Comparison of ENCODE assay signal across 17 mouse cellular contexts in genomic region chr4:96581425-96582088, GRCm38 (mm10). TPM values are rescaled to one million over a fixed set of nuclear protein-coding genes. Genes with fewer than 3 reads are reported as not detected.
DNase-seq lines count a peak whose midpoint lies in the region; ATAC-seq and TF ChIP-seq lines count a peak whose summit lies in the region.
"Had no signal": no experiment of that assay in that cellular context is flagged by ENCODE, and none has a peak within 500 bp of the region (broad histone marks: within the 10 kb centered on the region; RNA-seq: fewer than 3 reads in every experiment).

No protein-coding gene starts in this region.

- no peaks in the 10 kb centered on the region for H3K36me3 ChIP-seq in hindbrain, postnatal 0 days (ENCODE audit: insufficient read depth, low read length)
- no peaks in the 10 kb centered on the region for H3K36me3 ChIP-seq in hindbrain, embryonic 10.5 days
- no peaks in the 10 kb centered on the region for H3K36me3 ChIP-seq in forebrain, postnatal 0 days (ENCODE audit: insufficient read depth)
- H3K36me3 ChIP-seq: embryonic facial prominence, embryonic 15.5 days; limb, embryonic 10.5 days; liver, embryonic 12.5 days; lung, embryonic 15.5 days; neural tube, embryonic 15.5 days had no signal

- peak; percentile 64; the same call in 1 of the 2 replicates for ATAC-seq in hindbrain, postnatal 0 days
- peak; percentile 64 for ATAC-seq in forebrain, postnatal 0 days
- ATAC-seq: liver, embryonic 12.5 days; Patski had no signal

- no peaks in the 10 kb centered on the region for H3K9me3 ChIP-seq in hindbrain, postnatal 0 days (ENCODE audit: low read length)
- H3K9me3 ChIP-seq in hindbrain, embryonic 10.5 days = no peaks in the 10 kb centered on the region
- no peaks in the 10 kb centered on the region for H3K9me3 ChIP-seq in forebrain, postnatal 0 days (ENCODE audit: low read length)
- H3K9me3 ChIP-seq: embryonic facial prominence, embryonic 15.5 days; limb, embryonic 10.5 days; liver, embryonic 12.5 days; lung, embryonic 15.5 days; neural tube, embryonic 15.5 days had no signal

- no peak overlapping the region for H3K9ac ChIP-seq in hindbrain, postnatal 0 days (replicated peaks; ENCODE audit: low read length)
- no peak overlapping the region for H3K9ac ChIP-seq in forebrain, postnatal 0 days
- H3K9ac ChIP-seq: embryonic facial prominence, embryonic 15.5 days; liver, embryonic 12.5 days; lung, embryonic 15.5 days; neural tube, embryonic 15.5 days had no signal

- no peak overlapping the region for H3K4me3 ChIP-seq in hindbrain, postnatal 0 days (ENCODE audit: low read length)
- no peak overlapping the region for H3K4me3 ChIP-seq in hindbrain, embryonic 10.5 days
- no peak overlapping the region for H3K4me3 ChIP-seq in forebrain, postnatal 0 days (ENCODE audit: low read depth, low read length)
- H3K4me3 ChIP-seq: embryonic facial prominence, embryonic 15.5 days; limb, embryonic 10.5 days; liver, embryonic 12.5 days; lung, embryonic 15.5 days; neural tube, embryonic 15.5 days had no signal

- peak overlapping the region; percentile 45 for H3K27ac ChIP-seq in hindbrain, postnatal 0 days
- H3K27ac ChIP-seq in hindbrain, embryonic 10.5 days = no peak overlapping the region
- H3K27ac ChIP-seq in forebrain, postnatal 0 days (ENCODE audit: low read depth, low read length) = no peak overlapping the region
- H3K27ac ChIP-seq: embryonic facial prominence, embryonic 15.5 days; limb, embryonic 10.5 days; liver, embryonic 12.5 days; lung, embryonic 15.5 days; neural tube, embryonic 15.5 days; stomach, postnatal 0 days had no signal

- 60% methylated on average over 1 of the region's 1 CpGs for WGBS in hindbrain, postnatal 0 days
- WGBS in hindbrain, embryonic 10.5 days = 81% methylated on average over 1 of the region's 1 CpGs
- 40% methylated on average over 1 of the region's 1 CpGs for WGBS in forebrain, postnatal 0 days

- H3K4me1 ChIP-seq in hindbrain, postnatal 0 days (ENCODE audit: insufficient read depth, low read length) = no peaks in the 10 kb centered on the region
- H3K4me1 ChIP-seq in hindbrain, embryonic 10.5 days (replicated peaks) = 0 out of 2 replicates have a peak, but pooled peaks cover 7% of the 10 kb centered on the region
- no peaks in the 10 kb centered on the region for H3K4me1 ChIP-seq in forebrain, postnatal 0 days (ENCODE audit: insufficient read depth)
- H3K4me1 ChIP-seq: embryonic facial prominence, embryonic 15.5 days; limb, embryonic 10.5 days; liver, embryonic 12.5 days; lung, embryonic 15.5 days; neural tube, embryonic 15.5 days had no signal

- TF ChIP-seq CTCF in hindbrain, postnatal 0 days (IDR thresholded peaks at IDR 0.05; ENCODE audit: low read depth) = no peak
- TF ChIP-seq CTCF in forebrain, postnatal 0 days (IDR thresholded peaks at IDR 0.05; ENCODE audit: low read depth) = no peak

- H3K27me3 ChIP-seq in hindbrain, postnatal 0 days (ENCODE audit: insufficient read depth, low read length) = no peaks in the 10 kb centered on the region
- H3K27me3 ChIP-seq in hindbrain, embryonic 10.5 days (ENCODE audit: insufficient read depth, poor library complexity, severe bottlenecking) = no peaks in the 10 kb centered on the region
- H3K27me3 ChIP-seq in forebrain, postnatal 0 days (ENCODE audit: insufficient read depth, low read length) = no peaks in the 10 kb centered on the region
- H3K27me3 ChIP-seq: embryonic facial prominence, embryonic 15.5 days; liver, embryonic 12.5 days; lung, embryonic 15.5 days; neural tube, embryonic 15.5 days; Patski had no signal

- no peak overlapping the region for H3K4me2 ChIP-seq in hindbrain, postnatal 0 days (ENCODE audit: low read depth, low read length)
- H3K4me2 ChIP-seq in forebrain, postnatal 0 days (ENCODE audit: low read depth) = no peak overlapping the region
- H3K4me2 ChIP-seq: embryonic facial prominence, embryonic 15.5 days; heart, embryonic 11.5 days; liver, embryonic 12.5 days; lung, embryonic 15.5 days; neural tube, embryonic 15.5 days had no signal

- peak; percentile 5 for DNase-seq in embryo, embryonic 10.5 days (ENCODE audit: low spot score)
- no peak for DNase-seq in embryo, embryonic 9.5 days (ENCODE audit: extremely low spot score)
- no peak for DNase-seq in hindbrain, postnatal 0 days (ENCODE audit: low spot score)
- DNase-seq in hindbrain, embryonic 10.5 days (ENCODE audit: low spot score) = no peak
- DNase-seq in Muller cell, postnatal 12 days (ENCODE audit: inconsistent ontology term) = peak; percentile 14
- DNase-seq in forebrain, postnatal 0 days = peak; percentile 2
- no peak for DNase-seq in natural killer cell, adult 2 months (ENCODE audit: low spot score in 2 of 2)
- DNase-seq: kidney, postnatal 14 days; thymus, postnatal 36 days had no signal

RNA-seq across cellular contexts. Expression of gene Cyp2j9, which starts 9.8 kb away (rescaled TPM):
- total RNA-seq in hindbrain, postnatal 0 days (2014; rRNA removed) = 19.9 and 26.1 TPM in 2 replicates
- 21.2 and 23.9 TPM in 2 replicates for polyA plus RNA-seq in hindbrain, postnatal 0 days (2015; fragmentation: Nextera tagmentation; extraction: Ambion mirVana)
- polyA plus RNA-seq in hindbrain, embryonic 10.5 days (2016; fragmentation: Nextera tagmentation; extraction: Ambion mirVana) = 1.2 TPM in 2 replicates
- 9.5 and 9.7 TPM in 2 replicates for total RNA-seq in forebrain, postnatal 0 days (2014; rRNA removed)
- polyA plus RNA-seq in forebrain, postnatal 0 days (2015; fragmentation: Nextera tagmentation; extraction: Ambion mirVana) = 6.8 and 8.3 TPM in 2 replicates

RNA-seq across cellular contexts. Expression of gene Cyp2j6, which starts 28.1 kb away (rescaled TPM):
- total RNA-seq in hindbrain, postnatal 0 days (2014; rRNA removed) = 9.1 and 9.3 TPM in 2 replicates
- polyA plus RNA-seq in hindbrain, postnatal 0 days (2015; fragmentation: Nextera tagmentation; extraction: Ambion mirVana) = 10.9 and 11.8 TPM in 2 replicates
- 3.5 and 4.0 TPM in 2 replicates for polyA plus RNA-seq in hindbrain, embryonic 10.5 days (2016; fragmentation: Nextera tagmentation; extraction: Ambion mirVana)
- 9.0 and 9.3 TPM in 2 replicates for total RNA-seq in forebrain, postnatal 0 days (2014; rRNA removed)
- polyA plus RNA-seq in forebrain, postnatal 0 days (2015; fragmentation: Nextera tagmentation; extraction: Ambion mirVana) = 7.2 and 7.5 TPM in 2 replicates

Comparison
In these comparisons a context has a peak if more than half of its experiments do, and no peak if none do; other contexts are left out.
1. DNase-seq: peak in embryo, embryonic 10.5 days (single experiment), Muller cell, postnatal 12 days (single experiment) and forebrain, postnatal 0 days (single experiment); none in embryo, embryonic 9.5 days (single experiment), hindbrain, postnatal 0 days (single experiment), hindbrain, embryonic 10.5 days (single experiment) and natural killer cell, adult 2 months (0 of 2).